Mouse (Mus musculus) natural killer cell, adult 2 months (primary cell): Measurements from ENCODE around the gene Cacng1.
A peak's percentile ranks its signal among the peaks of the same experiment; 100 is the strongest.

Experiments used
- DNase-seq, 2 experiments: peaks; one replicate each; pipeline ENCODE4 v3.0.0; 2022; ENCODE audit warnings: low spot score in 2 of 2

Cacng1 gene

GRCm38 (mm10) chr11:107707897-107708610 lies 8.3 kb downstream of the Cacng1 start:
- no peak for DNase-seq

- no peak for DNase-seq
Observed at GRCm38 (mm10) chr11:107705476-107706074, 10.7 kb downstream of the Cacng1 start.

- DNase-seq, result no peak
Observed at GRCm38 (mm10) chr11:107705060-107705459, 11.3 kb downstream of the Cacng1 start.

- no peak for DNase-seq
Observed at GRCm38 (mm10) chr11:107703272-107704134, 12.8 kb downstream of the Cacng1 start.

GRCm38 (mm10) chr11:107699967-107700366 lies 16.4 kb downstream of the Cacng1 start:
- no peak for DNase-seq

- peak; percentile 11 to 26 for DNase-seq
Observed at GRCm38 (mm10) chr11:107693338-107693737, 23.0 kb downstream of the Cacng1 start.

- DNase-seq, result no peak
Observed at GRCm38 (mm10) chr11:107691569-107691968, 24.8 kb downstream of the Cacng1 start.

GRCm38 (mm10) chr11:107688480-107688879 lies 27.8 kb downstream of the Cacng1 start:
- DNase-seq, result no peak

GRCm38 (mm10) chr11:107686290-107686689 lies 30.0 kb downstream of the Cacng1 start:
- DNase-seq, result no peak

- DNase-seq, result no peak
Observed at GRCm38 (mm10) chr11:107683544-107684465, 32.5 kb downstream of the Cacng1 start.

- no peak for DNase-seq
Observed at GRCm38 (mm10) chr11:107682694-107683355, 33.5 kb downstream of the Cacng1 start.

GRCm38 (mm10) chr11:107676207-107676940 lies 39.9 kb downstream of the Cacng1 start:
- no peak for DNase-seq

- no peak for DNase-seq
Observed at GRCm38 (mm10) chr11:107675246-107675645, 41.1 kb downstream of the Cacng1 start.

- no peak for DNase-seq
Observed at GRCm38 (mm10) chr11:107674601-107675000, 41.7 kb downstream of the Cacng1 start.

- DNase-seq, result no peak
Observed at GRCm38 (mm10) chr11:107674006-107674405, 42.3 kb downstream of the Cacng1 start.

GRCm38 (mm10) chr11:107668977-107669376 lies 47.3 kb downstream of the Cacng1 start:
- DNase-seq, result no peak

GRCm38 (mm10) chr11:107668223-107668622 lies 48.1 kb downstream of the Cacng1 start:
- peak; percentile 5 to 11 for DNase-seq

GRCm38 (mm10) chr11:107667542-107667941 lies 48.8 kb downstream of the Cacng1 start:
- no peak for DNase-seq

- DNase-seq, result no peak
Observed at GRCm38 (mm10) chr11:107662666-107663065, 53.7 kb downstream of the Cacng1 start.

- DNase-seq, result no peak
Observed at GRCm38 (mm10) chr11:107660452-107660851, 55.9 kb downstream of the Cacng1 start.
